Mouse (Mus musculus): ENCODE measurements around the gene Map2k7. TPM values are rescaled to one million over a fixed set of nuclear protein-coding genes. Genes with fewer than 3 reads are reported as not detected.

Gene Map2k7
- polyA plus RNA-seq, 1 experiment from 2014 or later: 16.7 TPM

DNA sequence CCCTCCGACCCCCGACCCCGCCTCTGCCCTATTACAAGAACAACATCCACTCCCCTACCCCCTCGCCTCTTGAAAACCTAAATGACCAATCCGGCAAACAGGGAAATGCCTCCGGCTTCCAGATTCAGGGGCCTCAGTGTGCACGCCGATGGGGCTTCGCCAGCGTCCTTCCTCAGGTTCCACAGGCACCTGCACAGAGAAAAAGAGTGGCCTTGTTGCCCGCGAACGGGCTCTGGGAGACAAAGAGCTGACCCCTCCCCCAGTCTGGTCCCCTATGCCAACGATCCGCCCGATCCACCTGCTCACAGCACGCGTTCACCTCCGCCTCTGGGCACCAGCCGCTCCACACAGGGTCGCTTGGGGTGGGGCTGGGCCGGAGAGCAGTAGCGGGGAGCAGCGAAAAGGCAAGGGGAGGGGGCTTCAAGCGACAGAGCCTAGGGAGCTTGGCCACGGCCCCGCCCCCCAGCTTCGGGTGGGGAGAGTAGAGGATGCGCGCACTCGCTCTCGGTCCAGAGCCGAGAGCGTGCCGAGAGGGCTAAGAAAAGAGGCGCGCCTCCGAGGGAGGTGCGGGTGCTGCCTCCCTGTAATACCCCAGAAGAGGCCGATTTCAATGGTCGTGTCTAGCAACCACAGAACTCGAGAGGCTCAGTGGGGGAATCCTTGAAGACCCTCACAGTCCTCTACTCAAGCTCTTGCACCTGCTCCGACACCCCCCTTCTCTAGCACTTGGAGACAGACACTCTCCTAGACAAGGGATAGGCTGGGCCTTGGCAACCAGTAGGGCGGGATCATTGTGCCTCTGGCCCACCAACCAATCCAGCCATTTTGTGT lies 21.5 kb upstream of the Map2k7 start, which contains the start of gene Prr36:
Prr36 (minus strand) TSS at position 669 of the 831 bp plus-strand sequence.
- H3K36me3 ChIP-seq (replicated peaks; ENCODE audit: control insufficient read depth, insufficient read depth, low read depth, low read length): no peaks in the 10 kb centered on the region
- ATAC-seq (replicated peaks; ENCODE audit: insufficient number of reproducible peaks, low FRiP score, low TSS enrichment, low read depth) (peak; percentile 83), DNase-seq (ENCODE audit: low spot score) (peak; percentile 66)
- peak within 1 kb of the TSS; percentile 77 for H3K4me2 ChIP-seq (ENCODE audit: low read depth, low read length)
- H3K4me3 ChIP-seq (ENCODE audit: low read depth, low read length): peak within 1 kb of the TSS; percentile 47
- H3K9me3 ChIP-seq (replicated peaks; ENCODE audit: control insufficient read depth, low read length): no peaks in the 10 kb centered on the region
- H3K27ac ChIP-seq (replicated peaks; ENCODE audit: low read depth, low read length): no peak within 1 kb of the TSS
- 2% methylated on average over 44 of the region's 44 CpGs for WGBS
- peaks cover 31% of the 10 kb centered on the region for H3K27me3 ChIP-seq (ENCODE audit: control insufficient read depth, insufficient read depth, low read length)
- no peaks in the 10 kb centered on the region; the same call in none of the 2 replicates for H3K4me1 ChIP-seq (ENCODE audit: control insufficient read depth, insufficient read depth, low read length)
- H3K9ac ChIP-seq (replicated peaks; ENCODE audit: low read length): peak within 1 kb of the TSS; percentile 52

- Histone ChIP-seq H3K27me3 (ENCODE audit: control insufficient read depth, insufficient read depth, low read length) (peaks cover 25% of the 10 kb centered on the region), H3K27ac (replicated peaks; ENCODE audit: low read depth, low read length) (no peak overlapping the region), H3K9me3 (replicated peaks; ENCODE audit: control insufficient read depth, low read length) (no peaks in the 10 kb centered on the region), H3K9ac (replicated peaks; ENCODE audit: low read length) (no peak overlapping the region), H3K4me2 (ENCODE audit: low read depth, low read length) (no peak overlapping the region), H3K4me1 (ENCODE audit: control insufficient read depth, insufficient read depth, low read length) (no peaks in the 10 kb centered on the region), H3K4me3 (ENCODE audit: low read depth, low read length) (no peak overlapping the region), H3K36me3 (replicated peaks; ENCODE audit: control insufficient read depth, insufficient read depth, low read depth, low read length) (no peaks in the 10 kb centered on the region)
- DNase-seq (ENCODE audit: low spot score) (no peak), ATAC-seq (replicated peaks; ENCODE audit: insufficient number of reproducible peaks, low FRiP score, low TSS enrichment, low read depth) (no peak)
- WGBS: 97% methylated on average over 3 of the region's 3 CpGs
These were observed 18.9 kb upstream of the Map2k7 start for GRCm38 (mm10) chr8:4219617-4220016.

- no peak overlapping the region for H3K4me2 ChIP-seq (ENCODE audit: low read depth, low read length)
- H3K9me3 ChIP-seq (replicated peaks; ENCODE audit: control insufficient read depth, low read length): no peaks in the 10 kb centered on the region
- peaks cover 12% of the 10 kb centered on the region; the same call in 1 of the 2 replicates for H3K27me3 ChIP-seq (ENCODE audit: control insufficient read depth, insufficient read depth, low read length)
- no peaks in the 10 kb centered on the region for H3K36me3 ChIP-seq (replicated peaks; ENCODE audit: control insufficient read depth, insufficient read depth, low read depth, low read length)
- ATAC-seq (replicated peaks; ENCODE audit: insufficient number of reproducible peaks, low FRiP score, low TSS enrichment, low read depth): no peak
- no peak overlapping the region for H3K4me3 ChIP-seq (ENCODE audit: low read depth, low read length)
- no peaks in the 10 kb centered on the region for H3K4me1 ChIP-seq (ENCODE audit: control insufficient read depth, insufficient read depth, low read length)
- H3K27ac ChIP-seq (replicated peaks; ENCODE audit: low read depth, low read length): no peak overlapping the region
- H3K9ac ChIP-seq (replicated peaks; ENCODE audit: low read length): no peak overlapping the region
- no peak for DNase-seq (ENCODE audit: low spot score)
These were observed 16.5 kb upstream of the Map2k7 start for GRCm38 (mm10) chr8:4222059-4222458.

DNA sequence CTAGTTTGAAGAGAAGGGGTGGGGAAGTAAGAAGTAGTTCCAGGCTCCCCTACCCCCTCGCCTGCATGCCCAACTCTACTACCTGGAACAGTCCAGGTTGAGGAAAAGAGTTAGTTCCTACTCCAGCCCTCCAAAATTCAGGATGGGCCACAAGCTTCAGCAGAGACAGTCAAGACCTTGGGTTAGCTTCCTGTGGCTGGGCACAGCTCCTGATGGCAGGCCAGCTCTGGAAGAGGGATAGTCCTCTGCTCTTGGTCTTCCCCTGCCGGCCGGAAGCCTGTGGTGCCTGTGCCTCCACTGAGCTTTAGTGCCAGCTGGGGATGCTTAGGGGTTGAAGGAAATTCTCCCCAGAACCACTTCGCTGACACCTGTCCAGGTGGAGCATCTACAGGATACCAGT lies 12.2 kb upstream of the Map2k7 start:
- no peaks in the 10 kb centered on the region for H3K36me3 ChIP-seq (replicated peaks; ENCODE audit: control insufficient read depth, insufficient read depth, low read depth, low read length)
- ATAC-seq (replicated peaks; ENCODE audit: insufficient number of reproducible peaks, low FRiP score, low TSS enrichment, low read depth) (no peak), DNase-seq (ENCODE audit: low spot score) (no peak)
- 0 out of 2 replicates have a peak overlapping the region, but pooled peaks have one; percentile 18 for H3K4me3 ChIP-seq (ENCODE audit: low read depth, low read length)
- WGBS: 10% methylated on average over 4 of the region's 4 CpGs
- no peak overlapping the region for H3K9ac ChIP-seq (replicated peaks; ENCODE audit: low read length)
- H3K4me2 ChIP-seq (ENCODE audit: low read depth, low read length): peak overlapping the region; percentile 46; the same call in 1 of the 2 replicates
- H3K27ac ChIP-seq (replicated peaks; ENCODE audit: low read depth, low read length): no peak overlapping the region
- H3K4me1 ChIP-seq (ENCODE audit: control insufficient read depth, insufficient read depth, low read length): no peaks in the 10 kb centered on the region
- peaks cover 3% of the 10 kb centered on the region; the same call in 1 of the 2 replicates for H3K27me3 ChIP-seq (ENCODE audit: control insufficient read depth, insufficient read depth, low read length)
- no peaks in the 10 kb centered on the region for H3K9me3 ChIP-seq (replicated peaks; ENCODE audit: control insufficient read depth, low read length)

GRCm38 (mm10) chr8:4226739-4227347 lies 11.7 kb upstream of the Map2k7 start, which contains the start of gene Lrrc8e:
TSS of gene Lrrc8e (plus strand) at chr8:4226827.
- H3K27me3 ChIP-seq (ENCODE audit: control insufficient read depth, insufficient read depth, low read length): peaks cover 3% of the 10 kb centered on the region; the same call in 1 of the 2 replicates
- no peaks in the 10 kb centered on the region for H3K36me3 ChIP-seq (replicated peaks; ENCODE audit: control insufficient read depth, insufficient read depth, low read depth, low read length)
- WGBS: 5% methylated on average over 31 of the region's 33 CpGs
- DNase-seq (ENCODE audit: low spot score): no peak
- H3K4me1 ChIP-seq (ENCODE audit: control insufficient read depth, insufficient read depth, low read length): no peaks in the 10 kb centered on the region
- peak within 1 kb of the TSS; percentile 39; the same call in 1 of the 2 replicates for H3K9ac ChIP-seq (replicated peaks; ENCODE audit: low read length)
- H3K27ac ChIP-seq (replicated peaks; ENCODE audit: low read depth, low read length): no peak within 1 kb of the TSS
- ATAC-seq (replicated peaks; ENCODE audit: insufficient number of reproducible peaks, low FRiP score, low TSS enrichment, low read depth): peak; percentile 50; the same call in 1 of the 2 replicates
- H3K4me2 ChIP-seq (ENCODE audit: low read depth, low read length): peak within 1 kb of the TSS; percentile 46
- H3K4me3 ChIP-seq (ENCODE audit: low read depth, low read length): peak within 1 kb of the TSS; percentile 18; the same call in 1 of the 2 replicates
- H3K9me3 ChIP-seq (replicated peaks; ENCODE audit: control insufficient read depth, low read length): no peaks in the 10 kb centered on the region

DNA sequence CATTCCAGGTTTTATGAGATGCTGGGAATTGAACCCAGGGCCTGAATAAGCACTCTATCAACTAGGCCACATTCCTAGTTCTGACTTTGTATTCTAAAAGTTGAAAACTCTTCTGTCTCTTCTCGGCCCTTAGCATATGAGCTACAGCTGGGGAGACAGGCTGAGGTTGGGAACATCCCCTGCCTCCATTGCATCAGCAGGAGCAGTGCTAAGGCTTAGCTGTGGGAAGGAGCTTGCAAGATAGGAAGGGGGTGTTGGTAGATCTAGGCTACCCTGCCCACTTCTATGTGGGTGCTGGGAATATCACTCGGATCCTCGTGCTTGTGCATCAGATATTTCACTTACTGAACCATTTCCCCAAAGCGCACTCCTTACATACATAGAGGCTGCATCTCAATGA lies 10.6 kb upstream of the Map2k7 start:
- Histone ChIP-seq H3K27me3 (ENCODE audit: control insufficient read depth, insufficient read depth, low read length) (peaks cover 3% of the 10 kb centered on the region; the same call in 1 of the 2 replicates), H3K9me3 (replicated peaks; ENCODE audit: control insufficient read depth, low read length) (no peaks in the 10 kb centered on the region), H3K36me3 (replicated peaks; ENCODE audit: control insufficient read depth, insufficient read depth, low read depth, low read length) (no peaks in the 10 kb centered on the region), H3K4me2 (ENCODE audit: low read depth, low read length) (no peak overlapping the region), H3K4me3 (ENCODE audit: low read depth, low read length) (no peak overlapping the region), H3K4me1 (ENCODE audit: control insufficient read depth, insufficient read depth, low read length) (no peaks in the 10 kb centered on the region), H3K27ac (replicated peaks; ENCODE audit: low read depth, low read length) (no peak overlapping the region), H3K9ac (replicated peaks; ENCODE audit: low read length) (no peak overlapping the region)
- DNase-seq (ENCODE audit: low spot score) (no peak), ATAC-seq (replicated peaks; ENCODE audit: insufficient number of reproducible peaks, low FRiP score, low TSS enrichment, low read depth) (no peak)
- 91% methylated on average over 4 of the region's 4 CpGs for WGBS

GRCm38 (mm10) chr8:4229784-4230183 lies 8.8 kb upstream of the Map2k7 start:
- DNase-seq (ENCODE audit: low spot score) (no peak), ATAC-seq (replicated peaks; ENCODE audit: insufficient number of reproducible peaks, low FRiP score, low TSS enrichment, low read depth) (no peak)
- H3K4me1 ChIP-seq (ENCODE audit: control insufficient read depth, insufficient read depth, low read length): no peaks in the 10 kb centered on the region
- H3K9me3 ChIP-seq (replicated peaks; ENCODE audit: control insufficient read depth, low read length): no peaks in the 10 kb centered on the region
- H3K27ac ChIP-seq (replicated peaks; ENCODE audit: low read depth, low read length): no peak overlapping the region
- no peak overlapping the region for H3K9ac ChIP-seq (replicated peaks; ENCODE audit: low read length)
- H3K4me2 ChIP-seq (ENCODE audit: low read depth, low read length): no peak overlapping the region
- H3K27me3 ChIP-seq (ENCODE audit: control insufficient read depth, insufficient read depth, low read length): peaks cover 3% of the 10 kb centered on the region; the same call in 1 of the 2 replicates
- no peak overlapping the region for H3K4me3 ChIP-seq (ENCODE audit: low read depth, low read length)
- no peaks in the 10 kb centered on the region for H3K36me3 ChIP-seq (replicated peaks; ENCODE audit: control insufficient read depth, insufficient read depth, low read depth, low read length)
- WGBS: 78% methylated on average over 5 of the region's 5 CpGs
